Mouse (Mus musculus) embryonic facial prominence, embryonic 10.5 days (tissue): Measurements from ENCODE around the gene Aplp2. TPM values are rescaled to one million over a fixed set of nuclear protein-coding genes. Genes with fewer than 3 reads are reported as not detected.

Experiments used
- DNase-seq: peaks from one replicate; pipeline ENCODE4 v3.0.0-alpha.2; 2017; ENCODE audit warnings: low spot score
- H3K27ac ChIP-seq: fragments of 300-500 bp; sonication (generic); replicated peaks from 2 replicates; pipeline ENCODE4 v1.5.1; 2016; ENCODE audit warnings: mild to moderate bottlenecking
- H3K27me3 ChIP-seq: fragments of 300-500 bp; sonication (generic); replicated peaks from 2 replicates; pipeline ENCODE4 v1.6.1; 2016; ENCODE audit warnings: low read depth, mild to moderate bottlenecking; ENCODE audit not compliant: poor library complexity, severe bottlenecking
- H3K36me3 ChIP-seq: fragments of 300-500 bp; sonication (generic); replicated peaks from 2 replicates; pipeline ENCODE4 v1.6.1; 2016; ENCODE audit warnings: mild to moderate bottlenecking, moderate library complexity
- H3K4me1 ChIP-seq: fragments of 300-500 bp; sonication (generic); 2 replicates; pipeline ENCODE4 v1.6.1; 2016
- H3K4me3 ChIP-seq: fragments of 300-500 bp; sonication (generic); 2 replicates; pipeline ENCODE4 v1.5.1; 2016; ENCODE audit warnings: mild to moderate bottlenecking, moderate library complexity
- H3K9me3 ChIP-seq: fragments of 300-500 bp; sonication (generic); 2 replicates; pipeline ENCODE4 v1.6.1; 2016; ENCODE audit warnings: mild to moderate bottlenecking
- WGBS: fragments of 180-500 bp; shearing (Covaris S2); methylation state at CpG from one replicate; pipeline ENCODE4 v1.1.7; 2016; 5-methylcytosine and 5-hydroxymethylcytosine counted together
- polyA plus RNA-seq: library from polyadenylated mRNA; unstranded; fragments of >200 nt; fragmentation: Nextera tagmentation; extraction: Ambion mirVana; gene quantifications from 2 replicates; pipeline ENCODE4 v1.2.1, GENCODE M21; 2016

Gene Aplp2
- polyA plus RNA-seq = 201 and 228 TPM in 2 replicates

GRCm38 (mm10) chr9:31211690-31212499, at the start of gene Aplp2:
Aplp2 (minus strand) TSS chr9:31211815.
- Histone ChIP-seq H3K4me1 (peaks cover 29% of the 10 kb centered on the region), H3K36me3 (peaks cover 3% of the 10 kb centered on the region; the same call in 1 of the 2 replicates), H3K27me3 (no peaks in the 10 kb centered on the region), H3K27ac (peak within 1 kb of the TSS; percentile 95), H3K4me3 (peak within 1 kb of the TSS; percentile 98), H3K9me3 (no peaks in the 10 kb centered on the region)
- under 1% methylated on average over 63 of the region's 63 CpGs for WGBS
- DNase-seq = peak; percentile 99

- 86% methylated on average over 4 of the region's 4 CpGs for WGBS
- Histone ChIP-seq H3K4me1 (peaks cover 7% of the 10 kb centered on the region; the same call in 1 of the 2 replicates), H3K27ac (no peak overlapping the region), H3K4me3 (no peak overlapping the region), H3K27me3 (no peaks in the 10 kb centered on the region), H3K36me3 (no peaks in the 10 kb centered on the region), H3K9me3 (no peaks in the 10 kb centered on the region)
- DNase-seq = no peak
Measured at GRCm38 (mm10) chr9:31260219-31260618, 48.6 kb upstream of the Aplp2 start.

GRCm38 (mm10) chr9:31258237-31258636, 46.6 kb upstream of the Aplp2 start:
- Histone ChIP-seq H3K36me3 (no peaks in the 10 kb centered on the region), H3K27ac (no peak overlapping the region), H3K4me3 (no peak overlapping the region), H3K9me3 (no peaks in the 10 kb centered on the region), H3K4me1 (peaks cover 14% of the 10 kb centered on the region), H3K27me3 (no peaks in the 10 kb centered on the region)
- WGBS = 79% methylated on average over 3 of the region's 3 CpGs
- no peak for DNase-seq

- H3K27me3 ChIP-seq = no peaks in the 10 kb centered on the region
- WGBS = 84% methylated on average over 7 of the region's 7 CpGs
- no peak overlapping the region for H3K4me3 ChIP-seq
- peaks cover 9% of the 10 kb centered on the region for H3K4me1 ChIP-seq
- no peaks in the 10 kb centered on the region for H3K36me3 ChIP-seq
- no peaks in the 10 kb centered on the region for H3K9me3 ChIP-seq
- DNase-seq = no peak
- H3K27ac ChIP-seq = no peak overlapping the region
Measured at GRCm38 (mm10) chr9:31255953-31256352, 44.3 kb upstream of the Aplp2 start.

- WGBS = 90% methylated on average over 7 of the region's 7 CpGs
- Histone ChIP-seq H3K27ac (peak overlapping the region; percentile 65; the same call in 1 of the 2 replicates), H3K36me3 (no peaks in the 10 kb centered on the region), H3K4me3 (no peak overlapping the region), H3K4me1 (peaks cover 9% of the 10 kb centered on the region), H3K27me3 (no peaks in the 10 kb centered on the region), H3K9me3 (no peaks in the 10 kb centered on the region)
- DNase-seq = no peak
Measured at GRCm38 (mm10) chr9:31254697-31255004, 43.0 kb upstream of the Aplp2 start.

- H3K36me3 ChIP-seq = no peaks in the 10 kb centered on the region
- no peaks in the 10 kb centered on the region for H3K9me3 ChIP-seq
- peaks cover 9% of the 10 kb centered on the region for H3K4me1 ChIP-seq
- peak overlapping the region; percentile 36; the same call in 1 of the 2 replicates for H3K4me3 ChIP-seq
- H3K27ac ChIP-seq = peak overlapping the region; percentile 65
- 72% methylated on average over 11 of the region's 11 CpGs for WGBS
- DNase-seq = no peak
- no peaks in the 10 kb centered on the region for H3K27me3 ChIP-seq
Measured at GRCm38 (mm10) chr9:31253866-31254696, 42.5 kb upstream of the Aplp2 start.

GRCm38 (mm10) chr9:31253311-31253734, 41.7 kb upstream of the Aplp2 start:
- Histone ChIP-seq H3K4me3 (peak overlapping the region; percentile 36), H3K36me3 (no peaks in the 10 kb centered on the region), H3K27ac (peak overlapping the region; percentile 65), H3K27me3 (no peaks in the 10 kb centered on the region), H3K4me1 (peaks cover 9% of the 10 kb centered on the region), H3K9me3 (no peaks in the 10 kb centered on the region)
- peak; percentile 36 for DNase-seq
- WGBS = 53% methylated on average over 10 of the region's 10 CpGs

- H3K4me3 ChIP-seq = no peak overlapping the region
- WGBS = 72% methylated on average over 10 of the region's 10 CpGs
- H3K4me1 ChIP-seq = peaks cover 9% of the 10 kb centered on the region
- no peaks in the 10 kb centered on the region for H3K36me3 ChIP-seq
- no peaks in the 10 kb centered on the region for H3K9me3 ChIP-seq
- no peaks in the 10 kb centered on the region for H3K27me3 ChIP-seq
- DNase-seq = no peak
- H3K27ac ChIP-seq = no peak overlapping the region
Measured at GRCm38 (mm10) chr9:31252182-31252799, 40.7 kb upstream of the Aplp2 start.

- no peak for DNase-seq
- H3K36me3 ChIP-seq = no peaks in the 10 kb centered on the region
- no peak overlapping the region for H3K27ac ChIP-seq
- 86% methylated on average over 8 of the region's 8 CpGs for WGBS
- peaks cover 7% of the 10 kb centered on the region; the same call in 1 of the 2 replicates for H3K4me1 ChIP-seq
- H3K9me3 ChIP-seq = no peaks in the 10 kb centered on the region
- H3K27me3 ChIP-seq = no peaks in the 10 kb centered on the region
- H3K4me3 ChIP-seq = no peak overlapping the region
Measured at GRCm38 (mm10) chr9:31247447-31248220, 36.0 kb upstream of the Aplp2 start.

GRCm38 (mm10) chr9:31246421-31246820, 34.8 kb upstream of the Aplp2 start:
- no peaks in the 10 kb centered on the region for H3K27me3 ChIP-seq
- WGBS = 68% methylated on average over 6 of the region's 6 CpGs
- no peak for DNase-seq
- no peaks in the 10 kb centered on the region for H3K36me3 ChIP-seq
- peaks cover 7% of the 10 kb centered on the region; the same call in 1 of the 2 replicates for H3K4me1 ChIP-seq
- no peaks in the 10 kb centered on the region for H3K9me3 ChIP-seq
- H3K4me3 ChIP-seq = no peak overlapping the region
- H3K27ac ChIP-seq = no peak overlapping the region

- DNase-seq = no peak
- no peaks in the 10 kb centered on the region for H3K36me3 ChIP-seq
- no peaks in the 10 kb centered on the region for H3K27me3 ChIP-seq
- WGBS = 94% methylated on average over 6 of the region's 6 CpGs
- no peaks in the 10 kb centered on the region for H3K9me3 ChIP-seq
- H3K4me3 ChIP-seq = no peak overlapping the region
- no peak overlapping the region for H3K27ac ChIP-seq
- H3K4me1 ChIP-seq = peaks cover 7% of the 10 kb centered on the region; the same call in 1 of the 2 replicates
Measured at GRCm38 (mm10) chr9:31245006-31245405, 33.4 kb upstream of the Aplp2 start.

- H3K4me1 ChIP-seq = peaks cover 7% of the 10 kb centered on the region; the same call in 1 of the 2 replicates
- WGBS = 81% methylated on average over 5 of the region's 5 CpGs
- DNase-seq = no peak
Measured at GRCm38 (mm10) chr9:31243939-31244333, 32.3 kb upstream of the Aplp2 start.

More at GRCm38 (mm10) chr9:31243939-31244333, 32.3 kb upstream of the Aplp2 start:
- H3K27ac ChIP-seq = no peak overlapping the region
- H3K4me3 ChIP-seq = no peak overlapping the region
- no peaks in the 10 kb centered on the region for H3K36me3 ChIP-seq
- no peaks in the 10 kb centered on the region for H3K27me3 ChIP-seq
- no peaks in the 10 kb centered on the region for H3K9me3 ChIP-seq
